Mouse (Mus musculus): ENCODE results near the gene Themis3. TPM values are rescaled to one million over a fixed set of nuclear protein-coding genes. Genes with fewer than 3 reads are reported as not detected.

Gene Themis3
- polyA plus RNA-seq, 1 experiment, result not detected

DNA sequence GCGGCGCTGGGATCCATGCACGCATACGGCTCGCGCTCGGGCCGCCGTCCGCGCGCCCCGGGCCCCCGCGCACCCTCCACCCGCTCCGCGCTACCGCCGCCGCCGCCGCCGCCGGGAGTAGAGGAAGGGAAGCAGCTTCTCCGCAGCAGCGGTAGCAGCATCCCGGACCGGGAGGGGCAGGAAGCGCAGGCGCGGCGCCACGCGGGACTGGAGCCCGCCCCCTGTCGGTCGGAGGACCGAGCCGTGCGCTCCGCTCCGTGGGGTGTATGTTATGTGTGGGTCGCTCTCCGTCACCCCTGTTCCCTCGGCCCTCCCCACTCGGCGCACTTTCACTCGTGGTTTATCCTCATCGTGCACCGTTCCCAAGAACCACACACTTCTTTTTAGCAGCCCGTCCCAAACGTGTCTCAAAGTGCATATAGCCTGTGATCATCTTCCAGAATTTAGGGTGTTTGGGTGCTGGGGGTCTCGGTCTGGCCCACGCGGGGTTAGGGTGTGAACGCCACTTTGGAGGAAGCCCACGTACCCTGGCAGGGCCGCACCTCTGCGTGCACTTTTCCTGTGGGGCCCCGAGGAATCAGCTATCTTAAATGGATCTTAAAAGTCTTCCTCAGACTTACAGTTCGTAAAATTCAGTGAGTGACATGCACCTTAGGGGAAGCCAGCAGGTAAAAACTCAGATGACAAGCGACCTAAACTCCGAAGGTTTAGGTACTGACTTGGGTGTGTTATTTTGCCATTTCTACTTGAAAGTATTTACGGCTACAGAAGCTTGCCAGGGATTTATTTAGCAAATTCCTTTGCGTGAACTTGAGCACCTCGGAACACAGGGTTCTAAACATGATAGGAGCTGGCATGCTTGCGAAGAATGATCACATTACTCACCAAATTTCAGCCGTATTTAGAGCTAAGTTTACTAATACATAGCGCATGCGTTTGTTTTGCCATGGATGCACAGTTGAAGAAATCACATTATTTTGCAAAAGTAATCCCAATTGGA, 74.6 kb downstream of the Themis3 start, which contains the start of gene Rab12:
Gene Rab12, minus strand, starts transcription at position 176 of the 1,000 bp plus-strand sequence.
- 7% methylated on average over 71 of the region's 71 CpGs for WGBS
- TF ChIP-seq POLR2A (IDR thresholded peaks at IDR 0.05; ENCODE audit: insufficient read depth, low read depth, low read length) (peak; percentile 38; the same call in 1 of the 2 replicates), CTCF (IDR thresholded peaks at IDR 0.05; ENCODE audit: insufficient read depth, low read depth, low read length) (peak; percentile 82)
- H3K4me3 ChIP-seq (ENCODE audit: insufficient read depth, low read depth, low read length), result peak within 1 kb of the TSS; percentile 96

DNA sequence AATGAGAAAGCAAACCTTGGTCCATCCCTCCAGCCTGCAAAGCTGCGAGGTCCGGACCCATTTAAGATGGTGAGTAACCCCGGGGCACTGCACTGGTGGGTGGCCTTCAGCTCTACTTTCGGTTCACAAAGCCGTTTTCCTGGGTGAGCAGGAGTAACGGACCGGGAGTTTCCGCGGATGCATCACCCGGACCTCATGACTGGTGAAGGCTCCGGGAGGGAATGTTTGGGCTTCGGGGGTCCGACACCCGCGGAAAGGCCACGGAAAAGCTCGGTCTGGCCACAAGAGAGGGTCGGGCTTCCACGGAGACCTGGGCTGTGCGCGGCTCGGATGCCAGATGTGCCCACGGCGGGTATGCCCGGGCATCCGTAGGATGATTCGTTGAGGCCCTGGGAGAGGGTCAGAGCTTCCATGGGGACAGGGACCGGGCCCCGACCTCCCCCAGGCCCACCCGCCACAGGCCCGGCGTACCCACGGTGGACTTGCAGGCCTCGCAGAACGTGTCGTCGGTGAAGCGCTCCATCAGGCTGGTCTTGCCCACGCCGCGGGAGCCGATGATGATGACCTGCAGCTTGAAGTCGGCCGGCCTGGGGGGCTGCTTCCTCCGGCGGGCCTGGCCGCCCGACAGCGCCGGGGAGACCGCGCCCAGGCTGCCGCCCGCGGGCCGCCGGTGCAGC, 75.4 kb downstream of the Themis3 start:
- Histone ChIP-seq H3K4me3 (ENCODE audit: insufficient read depth, low read depth, low read length) (peak overlapping the region; percentile 96), H3K27ac (ENCODE audit: insufficient read depth, low read depth, low read length) (peak overlapping the region; percentile 10; the same call in 1 of the 2 replicates), H3K4me1 (ENCODE audit: control insufficient read depth, insufficient read depth, low read length) (peaks cover 13% of the 10 kb centered on the region)
- under 1% methylated on average over 57 of the region's 57 CpGs for WGBS
- TF ChIP-seq CTCF (IDR thresholded peaks at IDR 0.05; ENCODE audit: insufficient read depth, low read depth, low read length), result no peak
- TF ChIP-seq POLR2A (IDR thresholded peaks at IDR 0.05; ENCODE audit: insufficient read depth, low read depth, low read length), result no peak

More for the DNA sequence above, 74.6 kb downstream of the Themis3 start, which contains the start of gene Rab12:
- peaks cover 13% of the 10 kb centered on the region for H3K4me1 ChIP-seq (ENCODE audit: control insufficient read depth, insufficient read depth, low read length)
- H3K27ac ChIP-seq (ENCODE audit: insufficient read depth, low read depth, low read length), result peak within 1 kb of the TSS; percentile 40

DNA sequence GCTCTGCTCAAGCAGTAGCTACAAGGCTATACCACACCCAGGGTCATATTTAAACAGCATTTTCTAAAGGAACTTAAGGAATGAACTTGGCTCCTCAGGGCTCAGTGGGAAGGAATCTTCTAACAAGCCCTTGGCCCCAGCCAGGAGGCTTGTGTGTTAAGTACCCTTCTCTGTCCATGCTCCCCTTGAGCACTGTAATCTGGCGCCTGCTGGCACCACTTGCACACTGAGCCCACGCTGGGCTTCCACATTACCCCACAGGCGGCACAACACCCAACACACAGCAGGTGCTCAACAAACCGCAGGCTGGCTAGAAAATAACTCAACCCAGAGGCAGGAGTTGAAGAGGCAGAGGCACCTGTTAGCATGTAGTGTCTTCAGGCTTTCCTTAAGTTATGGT, 77.5 kb downstream of the Themis3 start:
- Histone ChIP-seq H3K4me1 (ENCODE audit: control insufficient read depth, insufficient read depth, low read length) (peaks cover 16% of the 10 kb centered on the region), H3K4me3 (ENCODE audit: insufficient read depth, low read depth, low read length) (no peak overlapping the region), H3K27ac (ENCODE audit: insufficient read depth, low read depth, low read length) (no peak overlapping the region)
- no peak for TF ChIP-seq CTCF (IDR thresholded peaks at IDR 0.05; ENCODE audit: insufficient read depth, low read depth, low read length)
- no peak for TF ChIP-seq POLR2A (IDR thresholded peaks at IDR 0.05; ENCODE audit: insufficient read depth, low read depth, low read length)
- 28% methylated on average over 4 of the region's 4 CpGs for WGBS

DNA sequence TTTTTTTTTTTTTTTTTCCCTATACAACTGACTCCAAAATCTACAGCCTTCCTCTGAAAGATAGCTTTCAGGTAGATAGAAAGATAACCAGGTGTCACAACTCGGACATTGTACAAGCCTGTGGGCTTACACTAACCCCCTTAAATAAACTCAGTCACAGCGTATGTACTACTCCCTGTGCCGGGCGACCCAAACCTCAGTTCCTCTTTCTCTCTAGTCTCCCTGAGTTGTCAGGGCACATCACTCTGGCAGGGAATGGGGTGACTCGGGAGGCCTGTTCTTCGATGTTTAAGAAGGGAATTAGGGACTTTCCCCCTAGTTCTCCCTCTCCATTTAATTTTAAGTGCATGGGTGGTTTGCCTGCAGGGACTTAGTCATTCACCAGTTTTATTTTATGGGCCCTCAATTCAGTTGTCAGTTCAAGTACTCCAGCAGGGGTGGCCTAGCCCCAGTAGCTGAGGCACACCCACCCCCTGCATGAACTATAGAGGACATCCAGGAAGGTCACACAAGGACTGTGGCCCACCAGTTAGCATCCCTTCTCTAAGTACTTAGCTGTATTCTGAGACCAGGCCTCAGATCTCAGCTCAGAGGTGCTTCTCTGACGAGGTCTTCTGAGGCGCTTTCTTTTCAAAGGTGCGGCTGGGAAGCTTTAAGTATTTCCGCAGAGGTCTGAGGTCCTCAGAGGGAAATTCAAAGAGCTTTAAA, 80.0 kb downstream of the Themis3 start:
- no peak overlapping the region for H3K4me3 ChIP-seq (ENCODE audit: insufficient read depth, low read depth, low read length)
- WGBS, result 84% methylated on average over 10 of the region's 10 CpGs
- peaks cover 22% of the 10 kb centered on the region for H3K4me1 ChIP-seq (ENCODE audit: control insufficient read depth, insufficient read depth, low read length)
- TF ChIP-seq POLR2A (IDR thresholded peaks at IDR 0.05; ENCODE audit: insufficient read depth, low read depth, low read length), result no peak
- TF ChIP-seq CTCF (IDR thresholded peaks at IDR 0.05; ENCODE audit: insufficient read depth, low read depth, low read length), result no peak
- no peak overlapping the region for H3K27ac ChIP-seq (ENCODE audit: insufficient read depth, low read depth, low read length)

DNA sequence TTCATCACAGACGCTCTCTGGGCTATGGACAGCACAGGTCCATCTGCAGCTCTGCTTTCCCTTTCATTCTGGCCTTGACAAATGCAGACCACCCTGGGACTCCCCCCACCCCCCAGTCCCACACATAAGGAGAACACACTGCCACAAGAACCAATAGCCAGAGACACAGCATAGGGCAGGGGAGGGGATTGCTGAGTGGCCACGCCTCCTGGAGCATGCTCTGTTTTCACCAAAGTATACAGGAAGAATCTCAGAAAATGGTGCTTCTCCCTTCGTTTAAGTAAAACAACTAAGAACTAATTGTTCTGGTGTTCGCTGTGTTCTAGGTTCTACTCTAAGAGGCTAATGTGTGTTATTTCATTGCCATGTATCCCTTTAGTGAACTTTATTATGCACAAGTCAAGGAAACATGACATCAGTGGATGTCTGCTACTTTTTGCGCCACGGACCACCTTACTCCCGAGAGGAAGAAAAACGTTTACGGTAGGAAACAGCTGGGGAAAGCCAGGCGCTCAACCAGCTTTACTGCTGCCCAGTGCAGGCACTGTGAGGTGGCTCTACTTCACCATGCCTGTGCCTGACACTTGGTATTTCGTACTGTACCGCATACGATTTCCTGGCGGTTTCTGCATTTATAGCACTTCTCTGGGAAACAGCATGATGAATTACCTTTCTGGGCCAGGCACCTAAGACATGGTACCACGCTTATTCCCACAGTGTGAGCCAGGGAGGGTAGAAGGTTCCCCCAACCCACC, 82.0 kb downstream of the Themis3 start:
- peaks cover 23% of the 10 kb centered on the region for H3K4me1 ChIP-seq (ENCODE audit: control insufficient read depth, insufficient read depth, low read length)
- no peak for TF ChIP-seq POLR2A (IDR thresholded peaks at IDR 0.05; ENCODE audit: insufficient read depth, low read depth, low read length)
- TF ChIP-seq CTCF (IDR thresholded peaks at IDR 0.05; ENCODE audit: insufficient read depth, low read depth, low read length), result no peak
- H3K4me3 ChIP-seq (ENCODE audit: insufficient read depth, low read depth, low read length), result no peak overlapping the region
- no peak overlapping the region for H3K27ac ChIP-seq (ENCODE audit: insufficient read depth, low read depth, low read length)
- WGBS, result 80% methylated on average over 15 of the region's 15 CpGs

DNA sequence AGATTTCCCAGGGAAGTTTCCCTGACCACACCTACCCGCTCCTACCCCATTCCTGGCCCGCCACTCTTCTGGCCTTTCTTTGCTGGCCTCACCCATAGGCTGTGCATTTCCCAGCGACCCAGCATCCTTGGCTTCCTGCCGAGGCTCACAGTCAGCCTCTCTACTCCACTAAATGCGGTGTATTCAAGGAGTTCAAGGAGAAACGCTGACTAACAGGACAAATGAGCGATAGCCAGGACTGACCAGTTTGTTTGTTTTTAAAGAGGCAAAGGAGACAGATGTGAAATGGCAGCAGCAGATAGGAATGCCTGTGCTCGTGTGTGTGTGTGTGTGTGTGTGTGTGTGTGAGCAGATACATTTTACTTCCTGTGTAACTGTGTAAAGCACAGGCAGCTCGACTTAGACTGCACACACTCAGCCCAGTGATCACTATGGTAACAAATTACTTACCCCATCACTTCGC, 84.2 kb downstream of the Themis3 start:
- Histone ChIP-seq H3K27ac (ENCODE audit: insufficient read depth, low read depth, low read length) (peak overlapping the region; percentile 43; the same call in 1 of the 2 replicates), H3K4me1 (ENCODE audit: control insufficient read depth, insufficient read depth, low read length) (peaks cover 23% of the 10 kb centered on the region), H3K4me3 (ENCODE audit: insufficient read depth, low read depth, low read length) (no peak overlapping the region)
- TF ChIP-seq POLR2A (IDR thresholded peaks at IDR 0.05; ENCODE audit: insufficient read depth, low read depth, low read length), result no peak
- TF ChIP-seq CTCF (IDR thresholded peaks at IDR 0.05; ENCODE audit: insufficient read depth, low read depth, low read length), result no peak
- 15% methylated on average over 10 of the region's 10 CpGs for WGBS

DNA sequence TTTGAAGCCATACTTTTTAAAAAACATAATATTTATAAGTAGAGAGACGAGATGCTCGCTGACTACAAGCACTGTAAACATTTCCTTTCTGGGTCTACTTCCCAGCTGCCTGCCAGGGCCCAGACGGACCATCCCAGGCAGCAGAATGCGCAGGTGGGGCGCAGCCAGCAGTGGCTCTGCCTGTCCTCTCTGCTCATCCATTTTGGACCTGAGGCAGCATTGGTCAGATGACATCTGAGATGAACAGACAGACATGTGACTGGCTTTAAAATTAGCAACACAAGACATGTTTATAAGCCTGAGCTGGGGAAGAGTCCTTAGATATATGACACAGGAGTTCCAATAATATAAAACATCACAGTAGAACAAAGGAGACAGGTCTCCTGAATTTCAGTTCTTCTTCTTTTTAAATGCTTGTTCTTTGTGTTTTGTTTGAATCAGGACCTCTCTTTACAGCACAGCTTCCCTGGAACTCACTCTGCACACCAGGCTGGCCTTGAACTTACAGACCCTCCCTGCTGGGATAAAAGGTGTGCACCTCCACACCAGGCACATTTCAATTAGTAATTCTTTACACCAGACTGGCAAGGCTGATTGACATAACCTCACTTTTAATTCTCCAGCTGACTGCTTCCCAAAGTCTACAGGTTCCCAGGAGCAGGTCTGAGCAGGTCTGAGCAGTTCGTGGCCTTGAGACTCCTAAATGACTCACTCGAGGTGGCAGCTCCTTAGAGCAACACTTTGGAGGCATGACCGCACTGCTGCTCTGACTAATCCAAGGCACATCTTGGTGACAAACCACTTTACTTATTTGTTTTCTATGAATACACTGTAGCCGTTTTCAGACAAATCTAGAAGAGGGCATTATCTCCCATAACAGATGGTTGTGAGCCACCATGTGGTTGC, 87.1 kb downstream of the Themis3 start:
- Histone ChIP-seq H3K4me3 (ENCODE audit: insufficient read depth, low read depth, low read length) (no peak overlapping the region), H3K27ac (ENCODE audit: insufficient read depth, low read depth, low read length) (no peak overlapping the region; the same call in 1 of the 2 replicates), H3K4me1 (ENCODE audit: control insufficient read depth, insufficient read depth, low read length) (peaks cover 30% of the 10 kb centered on the region)
- WGBS, result 67% methylated on average over 9 of the region's 9 CpGs
- TF ChIP-seq POLR2A (IDR thresholded peaks at IDR 0.05; ENCODE audit: insufficient read depth, low read depth, low read length) (no peak), CTCF (IDR thresholded peaks at IDR 0.05; ENCODE audit: insufficient read depth, low read depth, low read length) (no peak)

Measured in olfactory bulb, adult 2 months (tissue).